Mouse (Mus musculus) c-Kit-negative CD71-positive TER-119-positive erythroid progenitor cells, embryonic 14.5 days (primary cell): Measurements from ENCODE around the gene Tmod4.

Experiments used
- DNase-seq: peaks from one replicate; pipeline ENCODE4 v3.0.0-alpha.2; 2013; ENCODE audit warnings: low read depth, low spot score

The Tmod4 gene

GRCm38 (mm10) chr3:95136336-95136735 is 12.1 kb downstream of the Tmod4 start:
- no peak for DNase-seq

GRCm38 (mm10) chr3:95139586-95140288 is 15.5 kb downstream of the Tmod4 start:
- DNase-seq = no peak

GRCm38 (mm10) chr3:95140289-95140595 is 16.0 kb downstream of the Tmod4 start:
- no peak for DNase-seq

GRCm38 (mm10) chr3:95140795-95141194 is 16.5 kb downstream of the Tmod4 start:
- no peak for DNase-seq

- no peak for DNase-seq
Observed at GRCm38 (mm10) chr3:95141474-95141873, 17.2 kb downstream of the Tmod4 start.

GRCm38 (mm10) chr3:95141952-95142616 is 17.8 kb downstream of the Tmod4 start, which contains the start of gene Tnfaip8l2:
Gene Tnfaip8l2 (minus strand): TSS chr3:95142360.
- no peak for DNase-seq

GRCm38 (mm10) chr3:95142617-95143011 is 18.3 kb downstream of the Tmod4 start:
- peak; percentile 70 for DNase-seq

GRCm38 (mm10) chr3:95147924-95148323 is 23.6 kb downstream of the Tmod4 start:
- no peak for DNase-seq

- no peak for DNase-seq
Observed at GRCm38 (mm10) chr3:95153874-95154273, 29.6 kb downstream of the Tmod4 start.

GRCm38 (mm10) chr3:95159511-95159986 is 35.3 kb downstream of the Tmod4 start:
- DNase-seq = no peak

- peak; percentile 71 for DNase-seq
Observed at GRCm38 (mm10) chr3:95159987-95160963, 36.0 kb downstream of the Tmod4 start, which contains the start of gene Sema6c. Gene Sema6c (plus strand): TSS chr3:95160457.

- no peak for DNase-seq
Observed at GRCm38 (mm10) chr3:95161041-95161551, 36.8 kb downstream of the Tmod4 start.

- no peak for DNase-seq
Observed at GRCm38 (mm10) chr3:95161618-95162344, 37.5 kb downstream of the Tmod4 start.

- no peak for DNase-seq
Observed at GRCm38 (mm10) chr3:95162345-95162628, 38.0 kb downstream of the Tmod4 start.

GRCm38 (mm10) chr3:95163419-95164255 is 39.4 kb downstream of the Tmod4 start:
- DNase-seq = no peak

- no peak for DNase-seq
Observed at GRCm38 (mm10) chr3:95164256-95164550, 39.9 kb downstream of the Tmod4 start.

GRCm38 (mm10) chr3:95164840-95165239 is 40.6 kb downstream of the Tmod4 start:
- DNase-seq = no peak

GRCm38 (mm10) chr3:95169996-95170395 is 45.7 kb downstream of the Tmod4 start:
- no peak for DNase-seq

GRCm38 (mm10) chr3:95171105-95171504 is 46.8 kb downstream of the Tmod4 start:
- no peak for DNase-seq

- DNase-seq = no peak
Observed at GRCm38 (mm10) chr3:95172526-95173255, 48.4 kb downstream of the Tmod4 start.
